Mouse (Mus musculus) cerebellum, adult 9-10 months (tissue): ENCODE measurements around the gene Cx3cl1.

Source experiments
- DNase-seq: peaks from one replicate; pipeline ENCODE4 v3.0.0; 2022

The Cx3cl1 gene

GRCm38 (mm10) chr8:94771941-94772670 lies at the start of gene Cx3cl1:
Cx3cl1 (plus strand) TSS chr8:94772009.
- peak; percentile 85 for DNase-seq

DNA sequence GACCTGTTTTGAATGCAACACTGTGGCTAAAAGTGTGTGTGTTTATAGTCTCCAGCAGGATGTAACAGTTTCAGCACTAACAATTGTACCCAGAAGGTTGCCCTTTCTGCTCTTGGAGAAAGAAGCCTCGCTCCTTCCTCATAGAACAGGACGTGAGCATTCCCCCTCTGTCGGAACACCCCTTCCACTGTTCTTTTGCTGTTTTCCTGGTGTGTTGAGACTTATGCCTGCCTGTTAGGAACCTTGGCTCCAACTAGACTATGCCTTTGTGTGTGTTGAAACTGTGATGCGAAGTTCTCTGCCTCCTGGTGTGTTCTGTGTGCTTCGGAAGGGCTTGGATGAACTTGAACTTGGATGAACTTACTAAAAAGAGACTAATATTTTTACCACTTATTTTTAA lies 45.8 kb upstream of the Cx3cl1 start:
- no peak for DNase-seq

GRCm38 (mm10) chr8:94729301-94729700 lies 42.5 kb upstream of the Cx3cl1 start:
- DNase-seq: no peak

DNA sequence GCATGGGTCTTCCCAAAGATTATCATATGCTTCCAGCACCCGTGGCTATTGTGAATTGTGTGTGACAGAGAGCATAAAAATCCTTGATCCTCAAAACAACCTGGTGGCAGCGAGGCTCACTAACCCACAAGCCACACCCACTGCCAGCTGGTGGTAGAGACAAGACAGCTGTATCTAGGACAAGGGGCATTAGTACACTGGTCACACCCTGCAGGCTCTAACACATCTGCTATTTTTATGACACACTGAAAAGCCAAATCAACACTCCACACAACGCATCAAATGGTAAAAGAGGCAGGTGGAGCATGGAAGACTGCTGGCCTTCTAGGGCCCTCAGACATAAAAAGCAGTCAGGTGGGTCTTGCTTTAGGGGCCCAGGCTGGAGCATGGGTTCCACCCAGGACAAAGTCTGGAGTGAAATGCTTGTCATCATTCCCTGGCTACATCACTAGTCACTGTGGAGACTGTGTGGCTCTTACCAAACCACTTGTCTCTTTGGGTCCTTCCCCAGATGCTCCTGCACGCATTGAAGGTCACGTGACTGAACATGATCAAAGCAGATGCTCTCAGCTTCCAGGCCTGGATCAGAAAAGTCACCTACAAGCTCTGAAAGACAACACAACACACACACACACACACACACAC lies 37.9 kb upstream of the Cx3cl1 start:
- DNase-seq: no peak

DNA sequence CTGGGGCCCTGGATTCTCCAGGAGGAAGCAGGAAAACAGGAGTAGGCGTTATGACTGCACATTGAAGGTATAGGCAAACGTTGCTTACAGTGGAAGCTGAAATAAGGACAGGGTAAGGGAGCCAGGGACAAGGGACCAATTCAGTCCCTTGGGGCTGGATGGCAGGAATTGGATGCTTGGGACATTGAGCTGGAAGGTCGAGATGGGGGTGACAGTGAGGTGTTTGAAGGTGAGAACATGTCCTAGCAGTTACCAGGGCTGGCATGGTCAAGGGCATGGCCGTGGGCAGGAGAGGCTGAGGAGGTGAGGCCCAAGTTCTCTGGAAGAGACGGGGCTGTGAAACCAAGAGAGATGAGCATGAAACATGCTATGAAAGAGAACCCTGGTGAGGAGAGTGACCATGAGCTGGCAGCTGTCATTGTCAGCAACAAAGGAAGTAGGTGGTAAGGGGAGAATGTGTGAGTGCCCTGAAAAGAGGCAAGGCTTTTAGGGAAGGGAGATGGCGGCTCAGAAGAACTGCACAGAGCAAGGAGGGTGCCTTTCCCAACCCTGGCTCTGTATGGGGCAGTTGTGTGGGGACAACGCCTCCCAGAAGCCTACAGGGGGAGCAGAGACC lies 37.0 kb upstream of the Cx3cl1 start:
- DNase-seq: no peak

DNA sequence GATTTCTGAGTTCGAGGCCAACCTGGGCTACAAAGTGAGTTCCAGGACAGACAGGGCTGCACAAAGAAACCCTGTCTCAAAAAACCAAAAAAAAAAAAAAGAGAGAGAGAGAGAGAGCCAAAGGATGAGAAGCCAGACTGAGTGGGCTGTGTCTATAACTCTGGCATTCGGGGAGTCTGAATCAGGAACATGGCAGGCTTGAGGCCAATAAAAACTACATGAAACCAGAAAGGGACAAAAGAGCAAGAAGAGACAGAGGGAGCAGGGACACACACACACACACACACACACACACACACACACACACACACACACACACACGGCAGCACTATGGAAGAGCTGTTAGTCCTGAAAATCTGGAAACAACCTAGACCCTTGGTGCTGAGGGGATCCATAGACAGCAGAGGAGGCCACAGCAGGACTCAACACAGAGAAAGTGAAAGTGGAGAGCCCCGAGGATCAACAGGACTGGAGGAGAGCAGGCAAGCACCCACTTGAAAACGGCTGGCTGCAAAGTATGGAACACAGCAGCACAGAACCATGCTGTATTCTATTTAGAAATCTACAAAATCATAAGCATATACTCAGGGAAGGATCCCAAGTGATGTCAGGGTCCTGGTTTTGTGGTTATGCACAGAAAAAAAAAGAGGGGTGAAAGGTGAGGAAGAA lies 36.2 kb upstream of the Cx3cl1 start:
- no peak for DNase-seq

GRCm38 (mm10) chr8:94739829-94740228 lies 32.0 kb upstream of the Cx3cl1 start:
- no peak for DNase-seq

- DNase-seq: no peak
Measured at GRCm38 (mm10) chr8:94740591-94740990, 31.2 kb upstream of the Cx3cl1 start.

DNA sequence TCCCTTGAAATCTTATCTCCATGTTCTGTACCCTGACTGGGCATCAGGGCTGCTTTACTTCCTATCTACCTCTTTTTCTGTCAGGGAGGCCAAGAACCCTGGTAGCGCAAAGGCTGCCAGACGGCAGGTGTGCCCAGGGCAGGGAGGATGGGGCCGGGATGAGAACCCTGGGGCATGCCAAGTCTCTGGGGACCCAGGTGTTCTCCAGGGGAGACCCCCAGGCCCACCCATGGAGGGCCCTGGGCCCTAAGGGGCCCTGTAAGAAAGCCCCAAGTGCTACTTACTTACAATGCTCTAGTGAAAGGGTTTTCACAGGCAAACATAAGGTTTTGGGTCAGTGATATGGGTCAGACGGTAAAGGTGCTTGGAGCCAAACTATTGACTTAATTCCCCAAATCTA lies 30.1 kb upstream of the Cx3cl1 start:
- no peak for DNase-seq

DNA sequence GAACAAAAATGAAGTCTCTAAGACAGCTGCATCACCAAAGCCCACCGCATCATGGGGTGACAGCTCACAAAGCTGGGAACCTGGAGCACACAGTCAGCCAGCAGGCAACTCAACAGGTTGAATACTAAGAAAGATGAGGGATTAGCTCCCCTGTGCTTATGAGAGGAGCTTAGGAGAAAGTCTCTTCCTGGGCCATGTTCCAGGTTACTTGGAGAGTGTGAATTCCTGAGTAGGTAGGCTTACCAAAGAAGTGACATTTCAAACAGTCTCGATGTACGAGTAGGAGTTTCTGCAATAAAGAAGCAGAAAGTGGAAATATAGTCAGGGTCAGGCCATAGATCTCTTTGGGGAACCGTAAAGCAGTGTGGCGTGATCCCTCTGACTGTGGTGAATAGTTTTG lies 27.3 kb upstream of the Cx3cl1 start:
- DNase-seq: no peak

DNA sequence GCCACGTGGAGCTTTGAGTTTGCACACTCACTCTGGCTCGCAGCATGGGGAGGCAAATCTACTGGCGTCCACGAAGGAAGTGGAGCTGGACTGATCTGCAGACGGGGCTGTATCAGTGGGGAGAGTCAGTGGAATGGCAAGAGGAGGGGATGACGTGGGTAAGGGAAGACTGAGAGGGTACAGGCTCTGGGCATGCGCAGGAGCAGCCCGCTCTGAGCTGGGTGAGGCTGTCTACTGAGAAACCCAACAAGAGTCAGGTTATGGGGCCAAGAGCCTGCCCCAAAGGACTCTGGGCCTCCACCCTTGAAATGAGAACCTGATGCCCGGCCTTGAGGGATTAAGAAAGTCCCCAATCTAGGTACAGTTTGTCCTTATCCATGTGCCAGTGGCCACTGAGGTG lies 26.8 kb upstream of the Cx3cl1 start:
- DNase-seq: no peak

DNA sequence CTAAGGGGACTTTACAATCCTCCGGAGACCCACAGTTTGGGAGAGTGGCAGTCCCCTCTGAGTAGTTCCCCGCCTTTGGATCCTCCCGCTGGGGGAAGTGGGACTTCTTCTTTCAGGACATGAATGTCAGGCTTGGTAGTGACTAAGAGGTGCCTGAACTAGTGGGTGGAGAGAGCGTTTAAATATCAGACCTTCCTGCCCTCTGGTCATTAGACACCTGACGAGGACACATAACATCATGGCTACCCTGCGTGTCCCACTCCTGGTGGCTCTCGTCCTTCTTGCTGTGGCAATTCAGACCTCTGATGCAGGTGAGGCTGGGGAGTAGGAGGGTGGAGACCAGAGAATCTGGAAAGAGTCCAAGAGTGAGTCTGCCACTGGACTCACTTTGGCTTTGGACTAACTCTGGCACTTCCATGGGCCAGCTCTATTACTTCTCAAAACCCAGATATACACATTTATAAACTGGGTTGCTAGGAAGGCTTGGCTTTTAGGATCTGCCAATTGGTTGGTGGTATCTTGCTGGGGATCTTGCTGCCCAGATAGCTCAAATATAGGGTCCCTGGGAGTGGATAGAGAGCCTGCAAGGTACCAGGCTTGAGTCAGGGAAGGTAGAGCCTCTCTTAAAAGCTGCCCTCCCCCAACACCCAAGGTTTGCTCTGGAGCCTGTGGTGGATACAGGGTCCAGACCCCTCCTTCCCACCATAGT lies 26.2 kb upstream of the Cx3cl1 start, which contains the start of gene Ccl22:
Ccl22 (plus strand) TSS at position 115 of the 709 bp plus-strand sequence.
- no peak for DNase-seq

DNA sequence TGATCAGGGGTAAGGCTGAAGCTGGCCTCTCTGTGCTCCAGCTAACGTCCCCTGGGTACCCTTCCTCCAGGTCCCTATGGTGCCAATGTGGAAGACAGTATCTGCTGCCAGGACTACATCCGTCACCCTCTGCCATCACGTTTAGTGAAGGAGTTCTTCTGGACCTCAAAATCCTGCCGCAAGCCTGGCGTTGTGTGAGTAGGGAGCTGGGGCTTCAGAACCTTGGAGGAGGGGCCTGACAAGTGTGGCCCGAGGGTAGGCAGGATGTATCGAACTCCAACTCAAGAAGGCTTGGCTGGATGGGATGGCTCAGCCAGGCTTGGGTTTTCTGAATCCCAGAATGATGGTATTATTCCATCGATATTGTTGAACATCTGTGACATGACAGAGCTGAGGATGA lies 25.0 kb upstream of the Cx3cl1 start:
- DNase-seq: no peak

- no peak for DNase-seq
Measured at GRCm38 (mm10) chr8:94748363-94748762, 23.4 kb upstream of the Cx3cl1 start.

DNA sequence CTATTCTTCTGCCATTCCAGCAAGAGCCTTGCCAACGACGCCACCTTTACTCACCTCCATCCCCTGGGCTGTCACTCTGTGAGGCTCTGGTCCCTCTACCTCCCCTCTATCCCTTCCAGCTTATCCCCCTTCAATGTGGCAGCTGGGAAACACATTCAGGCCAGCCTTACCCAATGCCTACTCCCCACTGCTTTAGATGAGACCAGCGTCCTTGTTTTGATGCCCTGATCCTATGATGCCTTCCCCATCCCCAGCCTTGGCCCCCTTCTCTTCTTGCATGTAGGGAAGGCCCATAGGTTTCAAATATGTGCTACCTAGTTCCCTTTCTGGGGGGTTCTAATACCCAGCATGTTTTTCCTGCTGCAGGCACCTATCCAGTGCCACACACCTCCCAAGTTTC lies 21.9 kb upstream of the Cx3cl1 start:
- no peak for DNase-seq

DNA sequence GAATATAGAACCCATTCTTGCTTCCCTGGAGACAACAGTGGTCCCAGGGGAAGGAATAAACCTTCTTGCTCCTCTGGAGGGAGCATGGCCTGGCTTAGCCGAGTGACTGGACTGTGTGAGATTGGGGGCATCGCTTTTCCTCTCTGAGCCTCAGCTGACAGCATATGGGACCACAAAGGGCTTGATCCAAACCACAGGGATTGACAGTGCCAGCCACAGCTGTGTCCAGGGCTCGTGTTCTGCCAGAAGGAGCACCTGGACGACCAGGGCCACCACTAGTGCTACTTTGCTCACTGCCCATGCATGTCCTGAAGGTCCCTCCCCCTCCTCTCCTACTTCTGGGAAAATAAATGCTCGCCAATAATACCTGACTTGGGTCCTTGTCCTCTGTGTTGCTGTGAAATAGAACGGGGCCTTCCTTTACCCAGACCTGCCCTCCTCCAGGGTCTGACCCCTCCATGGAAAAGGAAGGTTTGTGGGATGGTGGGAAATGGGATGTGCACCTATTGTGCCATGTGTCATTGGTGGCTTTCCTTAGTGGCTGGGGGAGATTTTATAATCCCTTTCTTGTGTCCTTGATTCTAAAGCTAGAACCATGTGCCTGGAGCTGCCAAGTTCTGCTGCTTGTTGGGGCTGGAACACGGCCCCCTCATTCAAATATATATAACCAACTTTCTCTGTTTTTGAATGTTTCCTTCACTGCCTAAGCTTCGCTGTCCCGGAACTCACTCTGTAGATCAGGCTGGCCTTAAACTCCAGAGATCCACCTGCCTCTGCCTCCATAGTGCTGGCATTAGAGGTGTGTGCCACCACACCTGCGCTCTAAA lies 20.6 kb upstream of the Cx3cl1 start:
- DNase-seq: no peak

GRCm38 (mm10) chr8:94754006-94754405 lies 17.8 kb upstream of the Cx3cl1 start:
- DNase-seq: no peak

- no peak for DNase-seq
Measured at GRCm38 (mm10) chr8:94754486-94754885, 17.3 kb upstream of the Cx3cl1 start.

GRCm38 (mm10) chr8:94767035-94767434 lies 4.8 kb upstream of the Cx3cl1 start:
- no peak for DNase-seq

GRCm38 (mm10) chr8:94770945-94771344 lies 864 bp upstream of the Cx3cl1 start:
- peak; percentile 43 for DNase-seq

DNA sequence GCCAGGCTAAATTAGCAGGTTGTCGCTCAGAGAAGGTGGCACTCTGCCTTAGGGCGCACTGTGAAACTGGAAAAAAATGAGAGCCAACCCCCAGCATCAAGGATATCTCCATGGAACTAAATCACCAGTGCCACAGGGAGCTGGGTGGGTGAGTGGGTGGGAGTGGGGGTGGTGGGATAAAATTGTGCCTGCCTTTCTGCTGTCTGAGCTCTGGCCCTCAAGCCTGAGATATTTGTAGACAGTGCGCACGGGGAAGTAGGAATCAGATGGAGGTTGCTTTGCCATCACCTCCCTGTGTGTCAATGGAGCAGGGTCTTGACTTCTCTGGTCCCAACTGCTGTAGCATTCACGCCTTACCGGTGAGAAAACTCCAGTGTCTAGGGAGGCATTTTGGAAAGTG lies 1.2 kb downstream of the Cx3cl1 start:
- no peak for DNase-seq

GRCm38 (mm10) chr8:94773700-94774171 lies 1.9 kb downstream of the Cx3cl1 start:
- peak; percentile 50 for DNase-seq
